Mouse (Mus musculus) liver, postnatal 0 days (tissue): Measurements from ENCODE around the gene Ssh2.
"Not testable (repeated sequence)": the region's sequence is repeated elsewhere in the genome, so short reads cannot be mapped to it uniquely, and the experiment has no call there.

Experiments
- CTCF ChIP-seq: sonication (generic); IDR thresholded peaks from 2 replicates; pipeline ENCODE4 v1.5.1; 2016; ENCODE audit warnings: antibody characterized with exemption, low read depth
- EP300 ChIP-seq: IDR thresholded peaks from 2 replicates; pipeline ENCODE4 v1.6.1; 2016; ENCODE audit warnings: antibody characterized with exemption, low read depth, mild to moderate bottlenecking

DNA sequence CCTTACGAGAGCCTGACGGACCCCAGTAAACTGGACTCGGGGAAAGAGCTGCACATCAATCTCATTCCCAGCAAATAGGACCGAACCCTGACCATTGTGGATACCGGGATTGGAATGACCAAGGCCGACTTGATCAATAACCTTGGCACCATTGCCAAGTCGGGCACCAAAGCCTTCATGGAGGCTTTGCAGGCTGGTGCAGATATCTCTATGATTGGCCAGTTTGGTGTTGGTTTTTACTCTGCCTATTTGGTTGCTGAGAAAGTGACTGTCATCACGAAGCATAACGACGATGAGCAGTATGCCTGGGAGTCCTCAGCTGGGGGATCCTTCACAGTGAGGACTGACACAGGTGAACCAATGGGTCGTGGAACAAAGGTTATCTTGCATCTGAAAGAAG, 77.6 kb downstream of the Ssh2 start:
- TF ChIP-seq CTCF, EP300: not testable (repeated sequence)
